Mouse (Mus musculus) heart, adult 2 months (tissue): ENCODE data around the gene Olfr1496. TPM values are rescaled to one million over a fixed set of nuclear protein-coding genes. Genes with fewer than 3 reads are reported as not detected.
"Not testable (repeated sequence)": the region's sequence is repeated elsewhere in the genome, so short reads cannot be mapped to it uniquely, and the experiment has no call there.

ENCODE experiments used
- DNase-seq, 2 experiments: peaks; one replicate each; pipeline ENCODE4 v3.0.0; 2021
- H3K27ac ChIP-seq: fragments of 200-600 bp; 2 replicates; pipeline ENCODE4 v1.8.1; 2022
- H3K27me3 ChIP-seq: fragments of 200-500 bp; 2 replicates; pipeline ENCODE4 v1.6.1; 2012; ENCODE audit warnings: mild to moderate bottlenecking, low read length, inconsistent platforms, mixed read lengths; ENCODE audit not compliant: control insufficient read depth, insufficient read depth
- H3K36me3 ChIP-seq: fragments of 200-500 bp; 2 replicates; pipeline ENCODE4 v1.6.1; 2012; ENCODE audit warnings: low read length, inconsistent platforms; ENCODE audit not compliant: control insufficient read depth, insufficient read depth
- H3K4me1 ChIP-seq: fragments of 200-500 bp; 2 replicates; pipeline ENCODE4 v1.6.1; 2011; ENCODE audit warnings: low read length; ENCODE audit not compliant: control insufficient read depth, insufficient read depth
- H3K4me3 ChIP-seq: fragments of 200-600 bp; 2 replicates; pipeline ENCODE4 v1.8.1; 2022
- H3K79me2 ChIP-seq: fragments of 200-500 bp; replicated peaks from 2 replicates; pipeline ENCODE4 v1.6.1; 2012; ENCODE audit warnings: mild to moderate bottlenecking, inconsistent platforms, low read length, moderate library complexity, mixed read lengths; ENCODE audit not compliant: control insufficient read depth, insufficient read depth
- H3K9ac ChIP-seq: fragments of 200-500 bp; 2 replicates; pipeline ENCODE4 v1.6.1; 2012; ENCODE audit warnings: low read depth, mild to moderate bottlenecking, control low read depth, inconsistent platforms, low read length, mixed read lengths
- CTCF ChIP-seq: fragments of 200-600 bp; IDR thresholded peaks from 2 replicates; pipeline ENCODE4 v1.8.1; 2022; ENCODE audit warnings: antibody characterized with exemption, mild to moderate bottlenecking, moderate library complexity
- EP300 ChIP-seq: fragments of 200-500 bp; IDR thresholded peaks from 2 replicates; pipeline ENCODE4 v1.6.1; 2011; ENCODE audit warnings: low read depth, low read length, control low read depth; ENCODE audit not compliant: insufficient read depth
- POLR2A ChIP-seq: fragments of 200-500 bp; IDR thresholded peaks from 2 replicates; pipeline ENCODE4 v1.6.1; 2011; ENCODE audit warnings: mild to moderate bottlenecking, low read depth, low read length, control low read depth; ENCODE audit not compliant: insufficient read depth
- WGBS: fragments of 180-500 bp; shearing (Covaris S2); methylation state at CpG from one replicate; pipeline ENCODE4 v1.1.7; 2018; 5-methylcytosine and 5-hydroxymethylcytosine counted together
- intact Hi-C: fragments of 180-260 bp; cut with DNase I; formaldehyde crosslinking; loops from one replicate; pipeline ENCODE4 v1.15.1; 2025
- long read RNA-seq: library from polyadenylated mRNA; stranded (forward); transcript quantifications from one replicate; pipeline ENCODE4 v2.0.0, GENCODE M21; 2021
- polyA plus RNA-seq: library from polyadenylated mRNA; depleted of rRNA; stranded (reverse); fragments of >200 nt; gene quantifications from 2 replicates; pipeline ENCODE4 v1.2.3, GENCODE M21; 2012; rRNA removed
- total RNA-seq, 2 experiments: library from RNA; stranded (reverse); gene quantifications; 2 replicates each; pipeline ENCODE4 v1.2.3; 2021

The Olfr1496 gene
- total RNA-seq (not detected), polyA plus RNA-seq (not detected in 2 replicates)
- long read RNA-seq: 0 reads

- Histone ChIP-seq H3K79me2 (no peaks in the 10 kb centered on the region), H3K27me3 (no peaks in the 10 kb centered on the region), H3K9ac (no peak within 1 kb of the TSS), H3K4me3 (no peak within 1 kb of the TSS), H3K27ac (no peak within 1 kb of the TSS), H3K4me1 (no peaks in the 10 kb centered on the region), H3K36me3 (no peaks in the 10 kb centered on the region)
- intact Hi-C loops: no loop called here
- TF ChIP-seq CTCF (no peak), EP300 (no peak), POLR2A (no peak)
- WGBS: 69% methylated on average over 1 of the region's 1 CpGs
- no peak for DNase-seq
These were observed at the start of gene Olfr1496 for GRCm38 (mm10) chr19:13777578-13777977. Gene Olfr1496 (plus strand): TSS chr19:13777878.

- TF ChIP-seq POLR2A (no peak), CTCF (no peak), EP300 (no peak)
- intact Hi-C loops: no loop called here
- Histone ChIP-seq H3K4me1 (no peaks in the 10 kb centered on the region), H3K27me3 (no peaks in the 10 kb centered on the region), H3K36me3 (no peaks in the 10 kb centered on the region), H3K79me2 (no peaks in the 10 kb centered on the region), H3K4me3 (no peak within 1 kb of the TSS), H3K27ac (no peak within 1 kb of the TSS), H3K9ac (no peak within 1 kb of the TSS)
- WGBS: 87% methylated on average over 4 of the region's 4 CpGs
- DNase-seq: no peak
These were observed 38.2 kb upstream of the Olfr1496 start, which contains the start of gene Olfr1494 for GRCm38 (mm10) chr19:13739428-13739827. Gene Olfr1494 (plus strand): TSS chr19:13739728.

DNA sequence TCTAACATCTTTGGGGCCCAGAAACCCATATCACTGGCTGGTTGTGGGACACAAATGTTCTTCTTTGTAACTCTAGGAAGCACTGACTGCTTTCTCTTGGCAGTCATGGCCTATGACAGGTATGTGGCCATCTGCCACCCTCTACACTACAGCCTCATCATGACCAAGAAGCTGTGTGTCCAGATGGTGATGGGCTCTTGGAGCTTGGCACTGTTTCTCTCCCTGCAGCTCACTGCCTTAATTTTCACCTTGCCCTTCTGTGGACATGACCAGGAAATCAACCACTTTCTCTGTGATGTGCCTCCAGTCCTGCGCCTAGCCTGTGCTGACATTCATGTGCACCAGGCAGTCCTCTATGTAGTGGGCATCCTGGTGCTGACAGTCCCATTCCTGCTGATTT lies 28.3 kb upstream of the Olfr1496 start:
- H3K4me1 ChIP-seq: no peaks in the 10 kb centered on the region
- WGBS: 70% methylated on average over 1 of the region's 1 CpGs
- no peak for DNase-seq
- H3K27ac ChIP-seq: no peak overlapping the region
- no peaks in the 10 kb centered on the region for H3K36me3 ChIP-seq
- intact Hi-C loops: no loop called here
- no peak overlapping the region for H3K9ac ChIP-seq
- TF ChIP-seq POLR2A (no peak), CTCF (no peak), EP300 (no peak)
- no peaks in the 10 kb centered on the region for H3K79me2 ChIP-seq
- H3K27me3 ChIP-seq: no peaks in the 10 kb centered on the region
- H3K4me3 ChIP-seq: no peak overlapping the region

- TF ChIP-seq EP300 (no peak), POLR2A (no peak), CTCF (no peak)
- Histone ChIP-seq H3K4me1 (no peaks in the 10 kb centered on the region), H3K36me3 (no peaks in the 10 kb centered on the region), H3K27ac (no peak within 1 kb of the TSS), H3K9ac (no peak within 1 kb of the TSS), H3K79me2 (no peaks in the 10 kb centered on the region), H3K4me3 (no peak within 1 kb of the TSS), H3K27me3 (no peaks in the 10 kb centered on the region)
- intact Hi-C loops: no loop called here
- DNase-seq: no peak
- 62% methylated on average over 3 of the region's 3 CpGs for WGBS
These were observed 13.4 kb upstream of the Olfr1496 start, which contains the start of gene Olfr1495 for GRCm38 (mm10) chr19:13764306-13764705. Gene Olfr1495 (plus strand): TSS chr19:13764606.

- Histone ChIP-seq H3K79me2 (no peaks in the 10 kb centered on the region), H3K27me3 (no peaks in the 10 kb centered on the region), H3K4me1 (no peaks in the 10 kb centered on the region), H3K36me3 (no peaks in the 10 kb centered on the region), H3K9ac (no peak overlapping the region), H3K27ac (no peak overlapping the region), H3K4me3 (no peak overlapping the region)
- TF ChIP-seq CTCF (no peak), POLR2A (no peak), EP300 (no peak)
- 85% methylated on average over 9 of the region's 9 CpGs for WGBS
- DNase-seq: no peak
- intact Hi-C loops: no loop called here
These were observed 9.0 kb upstream of the Olfr1496 start for GRCm38 (mm10) chr19:13768565-13769276.

- Histone ChIP-seq H3K27me3 (no peaks in the 10 kb centered on the region), H3K36me3 (no peaks in the 10 kb centered on the region), H3K4me1 (no peaks in the 10 kb centered on the region), H3K9ac (no peak within 1 kb of the TSS), H3K27ac (no peak within 1 kb of the TSS), H3K79me2 (no peaks in the 10 kb centered on the region), H3K4me3 (no peak within 1 kb of the TSS)
- TF ChIP-seq POLR2A (no peak), EP300 (no peak), CTCF (no peak)
- intact Hi-C loops: no loop called here
- DNase-seq: no peak
These were observed 20.4 kb downstream of the Olfr1496 start, which contains the start of gene Olfr1497 for GRCm38 (mm10) chr19:13798102-13798501. Gene Olfr1497 (minus strand): TSS chr19:13798202.

GRCm38 (mm10) chr19:13805486-13805885 lies 27.8 kb downstream of the Olfr1496 start:
- H3K79me2 ChIP-seq, DNase-seq, H3K4me3 ChIP-seq, intact Hi-C loops, H3K4me1 ChIP-seq, H3K36me3 ChIP-seq, H3K27ac ChIP-seq, H3K9ac ChIP-seq, H3K27me3 ChIP-seq: not testable (repeated sequence)
- 37% methylated on average over 1 of the region's 1 CpGs for WGBS
